Mouse (Mus musculus): ENCODE data around the gene Gpr1.
"Not testable (repeated sequence)": the region's sequence is repeated elsewhere in the genome, so short reads cannot be mapped to it uniquely, and the experiment has no call there.

Gpr1 gene

GRCm38 (mm10) chr1:63219277-63219676 is 4.9 kb upstream of the Gpr1 start:
- DNase-seq (ENCODE audit: low read depth, low spot score): no peak

DNA sequence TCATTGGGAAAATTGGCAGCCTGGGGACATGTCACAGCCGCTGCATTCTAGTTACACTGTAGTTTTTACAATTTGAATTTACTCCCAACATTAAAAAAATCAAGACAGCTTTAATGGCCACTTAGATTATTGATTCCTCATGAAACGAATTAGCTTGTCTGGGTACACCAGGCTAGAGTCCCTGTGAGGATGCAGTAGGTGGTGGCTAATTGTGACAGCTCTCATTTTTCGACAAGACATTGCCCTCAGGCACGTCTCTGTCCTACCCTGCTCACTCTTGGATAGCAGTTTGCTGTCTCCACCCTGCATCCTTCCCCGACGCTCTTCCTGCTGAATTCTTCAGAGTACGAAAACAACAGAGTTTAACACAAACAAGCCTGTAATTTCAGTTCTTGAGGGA is 288 bp upstream of the Gpr1 start:
- DNase-seq (ENCODE audit: low read depth, low spot score): no peak

- no peak for DNase-seq (ENCODE audit: low read depth, low spot score)
Measured at GRCm38 (mm10) chr1:63213478-63214270, 669 bp downstream of the Gpr1 start.

- no peak for DNase-seq (ENCODE audit: low read depth, low spot score)
Measured at GRCm38 (mm10) chr1:63209861-63210529, 4.3 kb downstream of the Gpr1 start.

DNA sequence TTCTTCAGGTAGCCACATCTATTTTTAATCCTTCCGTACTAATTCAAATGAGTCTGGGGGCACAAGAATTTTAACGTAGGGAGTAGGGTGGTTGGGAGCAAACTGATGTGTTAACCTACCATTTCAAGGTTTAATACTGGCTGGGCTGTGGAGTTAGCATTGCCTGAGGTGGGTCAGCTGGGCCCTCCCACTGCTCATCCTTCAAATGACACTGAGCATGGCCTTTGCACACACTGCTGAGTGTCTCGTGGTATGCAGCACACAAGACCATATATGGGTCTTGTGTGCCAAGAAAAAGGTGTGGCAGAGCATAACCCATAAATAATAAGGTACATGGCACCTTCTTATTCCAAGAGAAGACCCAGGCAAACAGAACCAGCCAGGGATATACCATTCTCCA is 6.7 kb downstream of the Gpr1 start:
- DNase-seq (ENCODE audit: low read depth, low spot score): no peak

- DNase-seq (ENCODE audit: low read depth, low spot score): no peak
Measured at GRCm38 (mm10) chr1:63204660-63205394, 9.5 kb downstream of the Gpr1 start.

GRCm38 (mm10) chr1:63203950-63204659 is 10.2 kb downstream of the Gpr1 start:
- no peak for DNase-seq (ENCODE audit: low read depth, low spot score)

DNA sequence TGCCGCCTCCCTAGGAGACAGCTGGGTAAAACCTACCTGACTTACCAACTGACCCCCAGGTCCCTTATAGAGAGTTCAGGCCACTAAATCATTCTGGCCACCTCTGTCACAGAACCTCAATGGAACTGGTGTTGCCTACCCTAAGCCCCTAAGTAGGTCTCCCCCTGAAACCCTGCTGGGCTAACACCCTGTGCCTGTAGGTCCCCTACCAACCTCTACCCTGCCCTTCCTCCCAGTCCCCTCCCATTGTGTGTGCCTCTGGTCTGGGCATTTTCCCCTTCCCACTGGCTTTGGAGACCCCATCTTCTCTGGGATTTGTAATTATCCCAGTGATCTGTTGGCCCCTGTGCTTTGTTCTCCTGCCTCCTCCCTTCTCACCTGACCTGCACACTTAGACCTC is 10.9 kb downstream of the Gpr1 start:
- DNase-seq (ENCODE audit: low read depth, low spot score): no peak

- DNase-seq (ENCODE audit: low read depth, low spot score): no peak
Measured at GRCm38 (mm10) chr1:63201672-63202071, 12.7 kb downstream of the Gpr1 start.

DNA sequence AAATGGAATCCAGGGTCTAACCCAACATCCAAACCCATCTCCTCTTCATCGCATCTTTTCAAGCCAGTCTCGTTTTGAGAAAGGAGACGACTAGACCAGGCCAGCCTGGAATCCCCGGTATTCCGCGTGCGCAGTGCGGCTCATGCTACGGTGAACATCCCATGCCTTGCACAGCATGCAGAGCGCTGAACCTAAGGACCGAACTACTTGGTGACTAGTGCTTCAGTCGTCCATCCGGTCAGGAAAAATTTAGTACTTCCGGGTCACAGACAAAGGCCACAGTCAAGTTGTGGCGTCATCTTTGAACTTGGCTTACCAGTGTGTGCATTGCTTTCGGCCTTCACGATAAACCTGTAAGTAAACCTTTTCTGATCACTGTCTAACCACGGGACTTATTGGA is 14.0 kb downstream of the Gpr1 start:
- DNase-seq (ENCODE audit: low read depth, low spot score): no peak

- DNase-seq (ENCODE audit: low read depth, low spot score): no peak
Measured at GRCm38 (mm10) chr1:63199387-63199786, 15.0 kb downstream of the Gpr1 start.

GRCm38 (mm10) chr1:63195848-63196512 is 18.4 kb downstream of the Gpr1 start:
- no peak for DNase-seq (ENCODE audit: low read depth, low spot score)

GRCm38 (mm10) chr1:63192306-63193065 is 21.9 kb downstream of the Gpr1 start:
- no peak for DNase-seq (ENCODE audit: low read depth, low spot score)

DNA sequence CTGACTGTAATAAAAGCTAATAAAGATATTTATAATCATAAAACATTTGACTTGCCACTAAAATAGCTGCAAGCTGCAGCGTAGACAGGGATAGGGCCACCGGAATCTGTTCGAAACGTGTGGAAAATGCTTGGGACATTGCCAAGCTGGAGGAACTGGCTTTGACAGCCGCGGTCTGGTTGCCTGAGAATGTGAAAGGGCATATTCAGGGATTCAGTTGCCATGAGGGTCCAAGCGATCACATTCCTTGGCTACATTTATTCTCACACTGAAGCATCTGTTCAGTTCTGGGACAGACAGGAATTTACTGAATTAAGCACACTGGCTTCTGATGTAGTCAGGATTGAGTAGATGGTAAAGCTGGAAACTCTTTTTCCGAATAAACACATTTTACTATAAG is 23.5 kb downstream of the Gpr1 start:
- DNase-seq (ENCODE audit: low read depth, low spot score): no peak

- no peak for DNase-seq (ENCODE audit: low read depth, low spot score)
Measured at GRCm38 (mm10) chr1:63188536-63188935, 25.8 kb downstream of the Gpr1 start.

GRCm38 (mm10) chr1:63185430-63185829 is 28.9 kb downstream of the Gpr1 start:
- DNase-seq (ENCODE audit: low read depth, low spot score): not testable (repeated sequence)

DNA sequence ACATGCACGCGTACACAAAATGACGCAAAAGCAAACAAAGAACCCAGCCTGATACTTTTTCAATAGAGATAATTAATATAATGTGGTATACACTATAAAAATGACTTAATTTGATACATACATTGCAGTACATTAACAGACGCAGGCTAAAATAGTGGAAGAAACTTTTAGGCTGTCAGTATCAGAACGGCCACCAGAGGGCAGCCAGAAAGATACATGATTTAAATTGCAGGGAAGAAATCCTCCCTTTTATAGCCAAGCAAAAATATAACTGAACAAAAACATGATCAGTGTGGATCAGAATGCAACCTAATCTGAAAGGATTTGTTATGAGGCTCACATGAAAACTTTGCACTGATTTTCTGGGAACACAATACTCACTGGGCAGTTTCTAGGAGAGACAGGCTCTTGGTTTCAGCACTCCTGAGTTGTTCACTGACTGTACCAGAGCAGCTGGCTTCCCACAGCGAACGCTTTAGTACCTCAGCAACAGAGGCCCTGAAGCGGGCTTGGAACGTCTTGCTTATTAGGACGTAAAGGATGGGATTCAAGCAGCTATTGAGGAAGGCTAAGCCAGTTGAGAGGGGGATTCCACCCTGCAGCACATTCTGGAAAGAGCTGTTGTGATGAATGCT is 31.6 kb downstream of the Gpr1 start:
- DNase-seq (ENCODE audit: low read depth, low spot score): no peak

GRCm38 (mm10) chr1:63182212-63182611 is 32.1 kb downstream of the Gpr1 start:
- DNase-seq (ENCODE audit: low read depth, low spot score): no peak

DNA sequence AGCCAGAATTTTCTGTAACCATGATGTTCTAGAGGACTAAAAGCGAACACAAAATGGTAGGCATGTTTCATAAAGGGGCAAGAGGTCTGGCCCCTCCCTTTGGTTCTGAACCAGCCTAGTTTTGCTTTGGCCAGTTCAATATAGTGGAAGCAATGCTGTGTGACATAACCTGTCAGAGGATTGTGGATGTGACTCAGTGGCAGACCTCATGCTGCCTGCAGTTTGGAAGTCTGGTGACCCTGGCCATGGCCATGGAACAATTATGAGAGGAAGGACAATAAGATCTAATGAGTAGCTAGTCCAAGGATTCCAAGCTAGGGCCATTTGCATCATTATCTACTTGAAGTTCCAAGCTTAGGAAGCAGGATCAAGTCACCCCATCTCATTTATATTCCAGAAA is 32.9 kb downstream of the Gpr1 start:
- DNase-seq (ENCODE audit: low read depth, low spot score): no peak

- peak; percentile 84 for DNase-seq (ENCODE audit: low read depth, low spot score)
Measured at GRCm38 (mm10) chr1:63181019-63181418, 33.3 kb downstream of the Gpr1 start.

Data from c-Kit-negative CD71-positive TER-119-positive erythroid progenitor cells, embryonic 14.5 days (primary cell).